In genomic region chr12:80053902-80054654, GRCm38 (mm10) we compare ENCODE assay signal across 23 mouse cellular contexts. TPM values are rescaled to one million over a fixed set of nuclear protein-coding genes. Genes with fewer than 3 reads are reported as not detected.
A peak's percentile ranks its signal among the peaks of the same experiment; 100 is the strongest.
DNase-seq lines count a peak whose midpoint lies in the region; ATAC-seq and TF ChIP-seq lines count a peak whose summit lies in the region.
"Had no signal": no experiment of that assay in that cellular context is flagged by ENCODE, and none has a peak within 500 bp of the region (broad histone marks: within the 10 kb centered on the region; RNA-seq: fewer than 3 reads in every experiment).

No protein-coding gene starts in this region.

- H3K36me3 ChIP-seq in liver, embryonic 16.5 days (ENCODE audit: control insufficient read depth, insufficient read depth): no peaks in the 10 kb centered on the region
- no peaks in the 10 kb centered on the region for H3K36me3 ChIP-seq in liver, embryonic 11.5 days (ENCODE audit: control insufficient read depth, insufficient read depth, low read length)
- no peaks in the 10 kb centered on the region for H3K36me3 ChIP-seq in CH12.LX (replicated peaks in 1 of 2; ENCODE audit: control insufficient read depth in 1 of 2, insufficient read depth in 1 of 2, low read length in 1 of 2)
- no peaks in the 10 kb centered on the region for H3K36me3 ChIP-seq in intestine, embryonic 15.5 days
- H3K36me3 ChIP-seq in kidney, embryonic 15.5 days: no peaks in the 10 kb centered on the region
- H3K36me3 ChIP-seq: embryonic facial prominence, embryonic 12.5 days; hindbrain, embryonic 15.5 days; limb, embryonic 15.5 days; liver, embryonic 15.5 days; midbrain, embryonic 10.5 days; neural tube, embryonic 15.5 days had no signal

- H3K27me3 ChIP-seq in liver, embryonic 16.5 days (ENCODE audit: control insufficient read depth, insufficient read depth, low read depth, low read length): no peaks in the 10 kb centered on the region
- H3K27me3 ChIP-seq in liver, embryonic 11.5 days (replicated peaks; ENCODE audit: control insufficient read depth, insufficient read depth, low read length): no peaks in the 10 kb centered on the region
- H3K27me3 ChIP-seq in CH12.LX (replicated peaks): no peaks in the 10 kb centered on the region
- no peaks in the 10 kb centered on the region for H3K27me3 ChIP-seq in intestine, embryonic 15.5 days (replicated peaks)
- H3K27me3 ChIP-seq in kidney, embryonic 15.5 days: no peaks in the 10 kb centered on the region
- H3K27me3 ChIP-seq: embryonic facial prominence, embryonic 12.5 days; hindbrain, embryonic 15.5 days; limb, embryonic 15.5 days; liver, embryonic 15.5 days; neural tube, embryonic 15.5 days had no signal

- no peak overlapping the region for H3K4me2 ChIP-seq in liver, embryonic 16.5 days (ENCODE audit: low read depth, low read length)
- no peak overlapping the region for H3K4me2 ChIP-seq in liver, embryonic 11.5 days
- H3K4me2 ChIP-seq in CH12.LX (ENCODE audit: insufficient read depth, low read depth, poor library complexity, severe bottlenecking): peak overlapping the region; percentile 65
- H3K4me2 ChIP-seq in intestine, embryonic 15.5 days (replicated peaks): no peak overlapping the region
- no peak overlapping the region for H3K4me2 ChIP-seq in kidney, embryonic 15.5 days
- H3K4me2 ChIP-seq: embryonic facial prominence, embryonic 12.5 days; heart, embryonic 11.5 days; hindbrain, embryonic 15.5 days; limb, embryonic 15.5 days; liver, embryonic 15.5 days; neural tube, embryonic 15.5 days had no signal

- H3K9ac ChIP-seq in liver, embryonic 16.5 days (ENCODE audit: low read depth, low read length): no peak overlapping the region
- no peak overlapping the region for H3K9ac ChIP-seq in liver, embryonic 11.5 days (ENCODE audit: low read depth, low read length)
- H3K9ac ChIP-seq in CH12.LX (ENCODE audit: insufficient read depth, low read depth): peak overlapping the region; percentile 49
- no peak overlapping the region for H3K9ac ChIP-seq in intestine, embryonic 15.5 days
- no peak overlapping the region for H3K9ac ChIP-seq in kidney, embryonic 15.5 days
- H3K9ac ChIP-seq: embryonic facial prominence, embryonic 12.5 days; forebrain, postnatal 0 days; hindbrain, embryonic 15.5 days; limb, embryonic 15.5 days; liver, embryonic 15.5 days; neural tube, embryonic 15.5 days had no signal

- no peaks in the 10 kb centered on the region for H3K79me2 ChIP-seq in CH12.LX (replicated peaks; ENCODE audit: control insufficient read depth, extremely low read depth, insufficient read depth, poor library complexity, severe bottlenecking)

- no peak for TF ChIP-seq CTCF in CH12.LX (conservative IDR thresholded peaks at IDR 0.05 in 1 of 2, IDR thresholded peaks at IDR 0.05 in 1 of 2; ENCODE audit: low read depth in 2 of 2, low read length in 2 of 2)
- no peak for TF ChIP-seq CTCF in left cerebral cortex, adult 2 months (IDR thresholded peaks at IDR 0.05)

- peak; percentile 16; the same call in 1 of the 2 replicates for ATAC-seq in liver, embryonic 16.5 days (ENCODE audit: low read depth)
- ATAC-seq in liver, embryonic 11.5 days (replicated peaks; ENCODE audit: low FRiP score): no peak
- no peak for ATAC-seq in intestine, embryonic 15.5 days
- peak; percentile 41; the same call in 1 of the 2 replicates for ATAC-seq in neutrophil, adult 5-6 weeks (ENCODE audit: extremely low read depth, insufficient number of reproducible peaks, low FRiP score, poor library complexity, severe bottlenecking)
- ATAC-seq in kidney, embryonic 15.5 days (replicated peaks; ENCODE audit: low FRiP score): no peak
- ATAC-seq: forebrain, postnatal 0 days; midbrain, embryonic 16.5 days had no signal

- dilution Hi-C loops in CH12.LX (cut with MboI; ENCODE audit: extremely low pct_ligation_motif_present, extremely low pct_unique_long_range_greater_than_20kb, low sequenced_read_pairs): no loop called here

- H3K9me3 ChIP-seq in liver, embryonic 16.5 days (replicated peaks; ENCODE audit: control insufficient read depth, low read length): no peaks in the 10 kb centered on the region
- H3K9me3 ChIP-seq in liver, embryonic 11.5 days (ENCODE audit: control insufficient read depth, low read length): no peaks in the 10 kb centered on the region
- no peaks in the 10 kb centered on the region for H3K9me3 ChIP-seq in CH12.LX (replicated peaks; ENCODE audit: low read length)
- no peaks in the 10 kb centered on the region for H3K9me3 ChIP-seq in intestine, embryonic 15.5 days
- no peaks in the 10 kb centered on the region for H3K9me3 ChIP-seq in kidney, embryonic 15.5 days (replicated peaks)
- H3K9me3 ChIP-seq: embryonic facial prominence, embryonic 12.5 days; hindbrain, embryonic 15.5 days; limb, embryonic 15.5 days; liver, embryonic 15.5 days; midbrain, embryonic 10.5 days; neural tube, embryonic 15.5 days had no signal

- no peak for DNase-seq in liver, embryonic 11.5 days (ENCODE audit: low spot score)
- no peak for DNase-seq in CH12.LX (ENCODE audit: extremely low read depth)
- no peak for DNase-seq in left cerebral cortex, adult 2 months (ENCODE audit: extremely low spot score in 1 of 2, low spot score in 2 of 2)
- no peak for DNase-seq in neural tube, embryonic 10.5 days (ENCODE audit: extremely low spot score, low spot score)
- DNase-seq: adrenal gland, postnatal 25 days; cerebellum, adult 11-12 months; cerebellum, postnatal 14 days; forebrain, postnatal 0 days; kidney, postnatal 36 days; left cerebral cortex, postnatal 4 days; lung, postnatal 10 days had no signal

- H3K4me1 ChIP-seq in liver, embryonic 16.5 days (ENCODE audit: control insufficient read depth, low read depth, low read length): no peaks in the 10 kb centered on the region
- H3K4me1 ChIP-seq in liver, embryonic 11.5 days (replicated peaks; ENCODE audit: control insufficient read depth, insufficient read depth, low read length): no peaks in the 10 kb centered on the region
- H3K4me1 ChIP-seq in CH12.LX (ENCODE audit: control insufficient read depth in 1 of 2, insufficient read depth in 2 of 2): peaks cover 24 to 58% of the 10 kb centered on the region in 2 experiments
- H3K4me1 ChIP-seq in intestine, embryonic 15.5 days (replicated peaks): peaks cover 12% of the 10 kb centered on the region
- peaks cover 3% of the 10 kb centered on the region; the same call in 1 of the 2 replicates for H3K4me1 ChIP-seq in kidney, embryonic 15.5 days
- H3K4me1 ChIP-seq: embryonic facial prominence, embryonic 12.5 days; hindbrain, embryonic 15.5 days; limb, embryonic 15.5 days; neural tube, embryonic 15.5 days had no signal

- TF ChIP-seq POLR2A in CH12.LX (IDR thresholded peaks at IDR 0.05; ENCODE audit: low read depth, low read length): no peak

- 60% methylated on average over 9 of the region's 9 CpGs for WGBS in liver, embryonic 16.5 days (ENCODE audit: insufficient replicate concordance)
- WGBS in liver, embryonic 11.5 days: 72% methylated on average over 9 of the region's 9 CpGs
- 68% methylated on average over 9 of the region's 9 CpGs for WGBS in intestine, embryonic 15.5 days
- 76% methylated on average over 9 of the region's 9 CpGs for WGBS in kidney, embryonic 15.5 days

- no peak overlapping the region for H3K27ac ChIP-seq in liver, embryonic 16.5 days (ENCODE audit: low read length)
- no peak overlapping the region for H3K27ac ChIP-seq in liver, embryonic 11.5 days (ENCODE audit: low read depth, low read length)
- H3K27ac ChIP-seq in CH12.LX (ENCODE audit: insufficient read depth, low read depth): peak overlapping the region; percentile 87
- peak overlapping the region; percentile 72; the same call in 1 of the 2 replicates for H3K27ac ChIP-seq in intestine, embryonic 15.5 days
- no peak overlapping the region for H3K27ac ChIP-seq in left cerebral cortex, adult 2 months
- no peak overlapping the region for H3K27ac ChIP-seq in kidney, embryonic 15.5 days
- H3K27ac ChIP-seq: embryonic facial prominence, embryonic 12.5 days; hindbrain, embryonic 15.5 days; limb, embryonic 15.5 days; liver, embryonic 15.5 days; midbrain, embryonic 10.5 days; neural tube, embryonic 15.5 days had no signal

- TF ChIP-seq RAD21 in CH12.LX (IDR thresholded peaks at IDR 0.05; ENCODE audit: low read depth, low read length): no peak

- intact Hi-C loops in left cerebral cortex, adult 2 months (cut with DNase I): no loop called here

- in situ Hi-C loops in CH12.LX (cut with MboI; ENCODE audit: low pct_ligation_motif_present, low pct_unique_long_range_greater_than_20kb, low sequenced_read_pairs): no loop called here

- no peak; the same call in 1 of the 2 replicates for TF ChIP-seq EP300 in CH12.LX (IDR thresholded peaks at IDR 0.05; ENCODE audit: low read length)

- no peak overlapping the region for H3K4me3 ChIP-seq in liver, embryonic 16.5 days (ENCODE audit: low read depth, low read length)
- H3K4me3 ChIP-seq in liver, embryonic 11.5 days (ENCODE audit: low read depth, low read length): no peak overlapping the region
- H3K4me3 ChIP-seq in CH12.LX (replicated peaks in 1 of 3; ENCODE audit: low read depth in 2 of 3, low read length in 2 of 3, poor library complexity in 1 of 3): no peak overlapping the region
- H3K4me3 ChIP-seq in intestine, embryonic 15.5 days (replicated peaks): no peak overlapping the region
- no peak overlapping the region for H3K4me3 ChIP-seq in left cerebral cortex, adult 2 months
- no peak overlapping the region for H3K4me3 ChIP-seq in kidney, embryonic 15.5 days (replicated peaks)
- H3K4me3 ChIP-seq: embryonic facial prominence, embryonic 12.5 days; hindbrain, embryonic 15.5 days; limb, embryonic 15.5 days; liver, embryonic 15.5 days; midbrain, embryonic 10.5 days; neural tube, embryonic 15.5 days had no signal

TF ChIP-seq in CH12.LX, 34 proteins besides CTCF, POLR2A, EP300 and RAD21 (continues in another document):
- TF ChIP-seq MXI1 (IDR thresholded peaks at IDR 0.05; ENCODE audit: low read depth, low read length) (no peak), MAFK (IDR thresholded peaks at IDR 0.05; ENCODE audit: insufficient replicate concordance, low read length) (no peak), PAX5 (IDR thresholded peaks at IDR 0.05; ENCODE audit: low read length) (no peak), USF2 (conservative IDR thresholded peaks at IDR 0.05; ENCODE audit: low read depth, low read length) (no peak), BHLHE40 (IDR thresholded peaks at IDR 0.05; ENCODE audit: low read depth, low read length) (peak; percentile 38; the same call in 1 of the 2 replicates), POLR2AphosphoS2 (IDR thresholded peaks at IDR 0.05; ENCODE audit: low read depth, low read length) (no peak), UBTF (IDR thresholded peaks at IDR 0.05; ENCODE audit: low read depth, low read length) (no peak)

RNA-seq across cellular contexts. Expression of gene Zfp36l1, which starts 58.7 kb away (rescaled TPM):
- polyA plus RNA-seq in liver, embryonic 16.5 days (2015; fragmentation: Nextera tagmentation; extraction: Ambion mirVana): 22.2 and 30.4 TPM in 2 replicates
- 69.6 and 72.7 TPM in 2 replicates for polyA plus RNA-seq in liver, embryonic 11.5 days (2014; fragmentation: Nextera tagmentation; extraction: Ambion mirVana)
- total RNA-seq in CH12.LX (2012; rRNA removed) (42.3 and 50.7 TPM in 2 replicates), CH12.LX (2014; rRNA removed) (26.2 and 32.7 TPM in 2 replicates)
- 175 and 192 TPM in 2 replicates for polyA plus RNA-seq in CH12.LX (2012; ENCODE audit: insufficient read length, low read depth)
- 95.8 and 107 TPM in 2 replicates for polyA plus RNA-seq in intestine, embryonic 15.5 days (2015; fragmentation: Nextera tagmentation; extraction: Ambion mirVana)
- 142 and 166 TPM in 2 replicates for total RNA-seq in neutrophil, adult 5-6 weeks (2017)
- 10 to 100 TPM; 32.7 to 39.2 TPM for total RNA-seq in left cerebral cortex, adult 2 months (2021)
- 136 and 154 TPM in 2 replicates for polyA plus RNA-seq in kidney, embryonic 15.5 days (2015; fragmentation: Nextera tagmentation; extraction: Ambion mirVana)

Comparison
In these comparisons a context has a peak if more than half of its experiments do, and no peak if none do; other contexts are left out.
1. ATAC-seq: peak in liver, embryonic 16.5 days (single experiment) and neutrophil, adult 5-6 weeks (single experiment); none in liver, embryonic 11.5 days (single experiment), intestine, embryonic 15.5 days (single experiment) and kidney, embryonic 15.5 days (single experiment).
2. H3K27ac ChIP-seq: peak in CH12.LX (single experiment) and intestine, embryonic 15.5 days (single experiment); none in liver, embryonic 16.5 days (single experiment), liver, embryonic 11.5 days (single experiment), left cerebral cortex, adult 2 months (single experiment) and kidney, embryonic 15.5 days (single experiment).